Mouse (Mus musculus) intestine, embryonic 15.5 days (tissue): ENCODE measurements around the gene Pcca. TPM values are rescaled to one million over a fixed set of nuclear protein-coding genes. Genes with fewer than 3 reads are reported as not detected.

Source experiments
- ATAC-seq: fragments of 200-750 bp; cut with Nextera tagmentation; 2 replicates; pipeline ENCODE4 v1.8.0; 2017; ENCODE audit warnings: moderate TSS enrichment, moderate library complexity
- H3K27ac ChIP-seq: fragments of 300-500 bp; sonication (generic); 2 replicates; pipeline ENCODE4 v1.5.1; 2015; ENCODE audit warnings: mild to moderate bottlenecking, inconsistent platforms
- H3K27me3 ChIP-seq: fragments of 300-500 bp; sonication (generic); replicated peaks from 2 replicates; pipeline ENCODE4 v1.6.1; 2015; ENCODE audit warnings: inconsistent platforms
- H3K36me3 ChIP-seq: fragments of 300-500 bp; sonication (generic); 2 replicates; pipeline ENCODE4 v1.6.1; 2015; ENCODE audit warnings: inconsistent platforms
- H3K4me1 ChIP-seq: fragments of 300-500 bp; sonication (generic); replicated peaks from 2 replicates; pipeline ENCODE4 v1.6.1; 2015; ENCODE audit warnings: inconsistent platforms
- H3K4me2 ChIP-seq: fragments of 300-500 bp; sonication (generic); replicated peaks from 2 replicates; pipeline ENCODE4 v1.6.1; 2015; ENCODE audit warnings: mild to moderate bottlenecking, inconsistent platforms
- H3K4me3 ChIP-seq: fragments of 300-500 bp; sonication (generic); replicated peaks from 2 replicates; pipeline ENCODE4 v1.5.1; 2015; ENCODE audit warnings: inconsistent platforms
- H3K9ac ChIP-seq: fragments of 300-500 bp; sonication (generic); 2 replicates; pipeline ENCODE4 v1.6.1; 2015; ENCODE audit warnings: inconsistent platforms
- H3K9me3 ChIP-seq: fragments of 300-500 bp; sonication (generic); 2 replicates; pipeline ENCODE4 v1.6.1; 2016; ENCODE audit warnings: inconsistent platforms
- WGBS: fragments of 180-500 bp; shearing (Covaris S2); methylation state at CpG from one replicate; pipeline ENCODE4 v1.1.7; 2015; 5-methylcytosine and 5-hydroxymethylcytosine counted together
- polyA plus RNA-seq: library from polyadenylated mRNA; unstranded; fragments of >200 nt; fragmentation: Nextera tagmentation; extraction: Ambion mirVana; gene quantifications from 2 replicates; pipeline ENCODE4 v1.2.1, GENCODE M21; 2015

Pcca gene
- polyA plus RNA-seq, 1 experiment from 2014 or later, result 18.9 TPM

DNA sequence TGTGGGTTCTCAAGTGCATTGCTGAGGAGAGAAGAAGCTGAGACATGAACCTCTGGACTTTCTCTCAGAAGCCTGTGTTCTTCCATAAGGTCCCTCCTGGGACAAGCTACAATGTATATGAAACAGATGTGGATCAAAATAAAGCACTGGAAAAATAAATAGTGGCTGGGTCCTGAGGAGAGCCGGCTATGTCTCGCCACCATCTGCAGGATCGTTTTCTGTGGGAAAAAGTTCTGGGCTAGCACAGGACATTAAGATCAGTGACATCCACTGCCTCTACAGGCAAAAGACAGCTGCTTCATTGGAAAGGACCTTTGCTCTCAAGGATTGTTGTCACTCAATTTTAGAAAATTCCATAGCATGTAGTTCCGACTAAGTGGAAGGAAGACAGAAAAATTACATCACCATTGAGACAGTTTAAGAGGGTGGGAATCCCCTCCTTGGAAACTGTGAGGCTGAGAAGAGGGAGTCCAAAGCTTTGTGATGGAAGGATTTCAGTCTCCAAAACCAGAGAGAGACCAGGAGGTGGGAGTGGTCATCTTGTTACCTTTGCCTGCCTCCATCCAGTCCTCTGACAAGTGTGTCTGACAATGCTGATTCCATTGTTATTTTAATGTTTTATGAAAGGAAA, 196.9 kb downstream of the Pcca start:
- H3K9ac ChIP-seq, result no peak overlapping the region
- H3K36me3 ChIP-seq, result no peaks in the 10 kb centered on the region
- 57% methylated on average over 4 of the region's 4 CpGs for WGBS
- no peak overlapping the region for H3K27ac ChIP-seq
- no peaks in the 10 kb centered on the region for H3K4me1 ChIP-seq
- H3K4me2 ChIP-seq, result no peak overlapping the region
- ATAC-seq, result no peak
- H3K9me3 ChIP-seq, result no peaks in the 10 kb centered on the region
- no peak overlapping the region for H3K4me3 ChIP-seq
- H3K27me3 ChIP-seq, result no peaks in the 10 kb centered on the region

DNA sequence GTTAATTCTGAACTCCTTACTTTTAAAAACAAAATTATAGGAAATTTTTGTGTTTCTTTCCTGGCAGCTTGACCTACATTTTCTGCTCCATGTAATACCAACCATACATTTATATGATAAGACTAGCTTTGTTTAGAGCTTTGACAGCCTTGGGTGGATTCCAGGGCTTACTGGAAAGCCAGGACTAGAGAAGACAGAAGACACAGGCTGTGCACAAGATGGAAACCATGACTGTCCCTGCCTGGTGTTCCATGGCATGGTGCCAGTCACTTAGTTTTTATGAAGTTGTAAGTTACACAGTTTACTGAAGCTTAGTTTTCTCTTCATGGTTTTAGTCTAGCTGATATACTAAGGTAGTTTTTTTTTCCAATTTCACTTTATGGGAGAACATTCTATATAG, 202.7 kb downstream of the Pcca start:
- Histone ChIP-seq H3K9me3 (no peaks in the 10 kb centered on the region), H3K4me2 (no peak overlapping the region), H3K27ac (no peak overlapping the region), H3K27me3 (no peaks in the 10 kb centered on the region), H3K9ac (no peak overlapping the region), H3K36me3 (no peaks in the 10 kb centered on the region), H3K4me1 (no peaks in the 10 kb centered on the region), H3K4me3 (no peak overlapping the region)
- ATAC-seq, result no peak

DNA sequence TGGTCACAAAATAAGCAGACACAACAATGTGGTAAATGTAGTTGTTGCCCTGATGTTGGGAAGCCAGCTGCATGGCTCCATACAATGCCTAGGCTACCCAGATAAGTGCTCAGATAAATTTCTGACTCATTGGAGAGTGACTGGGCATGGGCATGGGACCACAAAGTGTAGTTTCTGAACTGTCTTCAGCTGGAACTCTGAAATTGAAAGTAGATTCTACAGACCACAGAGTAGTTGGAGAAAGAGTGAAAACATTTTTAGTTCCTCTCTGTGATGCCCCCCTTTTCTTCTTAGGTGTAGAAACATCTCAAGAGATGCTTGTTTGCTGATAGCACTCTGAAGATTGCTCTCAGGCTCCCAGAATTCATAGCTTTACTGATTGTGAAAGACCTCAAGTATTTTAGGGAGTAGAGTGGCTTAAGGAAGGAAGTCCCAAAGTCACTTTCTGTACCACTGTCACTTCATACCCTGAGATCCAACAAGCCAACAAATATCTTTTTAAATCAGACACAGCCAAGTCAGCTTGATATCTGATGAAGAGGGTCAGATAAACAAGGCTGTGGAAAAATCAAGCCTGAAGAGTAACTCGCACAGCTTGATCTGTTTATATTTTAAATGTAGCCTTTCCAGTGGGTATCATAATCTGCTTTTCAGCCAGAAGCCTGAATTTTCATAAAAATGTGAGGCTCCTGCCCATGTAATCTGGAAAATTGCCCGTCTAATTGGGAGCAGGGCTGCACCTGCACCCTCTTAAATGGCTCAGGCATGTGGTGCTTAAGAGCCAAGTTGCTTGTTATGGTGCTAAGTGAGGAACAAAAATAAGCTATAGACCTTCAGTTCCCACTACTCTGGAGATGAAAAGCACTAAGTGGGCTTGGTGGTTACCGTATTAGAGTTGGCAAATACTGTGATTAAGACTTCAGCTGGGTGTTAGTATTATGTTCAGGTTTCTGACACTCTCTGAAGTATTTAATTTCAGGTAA, 214.0 kb downstream of the Pcca start:
- Histone ChIP-seq H3K27ac (no peak overlapping the region), H3K4me3 (no peak overlapping the region)
- ATAC-seq, result no peak

DNA sequence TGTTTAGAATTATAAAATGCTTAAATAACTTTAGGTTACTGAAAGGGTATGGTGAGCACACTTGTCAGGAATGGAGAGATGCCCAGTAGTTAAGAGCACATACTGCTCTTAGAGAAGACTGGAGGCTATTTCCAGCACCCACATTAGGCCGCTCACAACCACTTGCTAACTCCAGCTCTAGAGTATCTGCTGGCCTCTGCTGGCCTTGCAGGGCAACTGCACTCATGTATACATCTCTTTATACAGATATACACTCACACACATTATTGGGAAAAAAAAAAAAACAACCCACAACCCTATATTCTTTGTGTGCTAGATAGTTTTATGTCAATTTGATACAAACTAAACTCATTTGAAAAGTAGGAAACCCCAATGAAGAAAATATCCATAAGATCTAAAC, 217.4 kb downstream of the Pcca start:
- H3K9me3 ChIP-seq, result no peaks in the 10 kb centered on the region
- H3K4me3 ChIP-seq, result no peak overlapping the region
- no peak overlapping the region for H3K27ac ChIP-seq
- no peaks in the 10 kb centered on the region for H3K27me3 ChIP-seq
- ATAC-seq, result no peak
- H3K4me1 ChIP-seq, result no peaks in the 10 kb centered on the region
- no peak overlapping the region for H3K9ac ChIP-seq
- 96% methylated on average over 1 of the region's 1 CpGs for WGBS
- no peaks in the 10 kb centered on the region for H3K36me3 ChIP-seq
- no peak overlapping the region for H3K4me2 ChIP-seq

More for the DNA sequence above, 214.0 kb downstream of the Pcca start:
- no peaks in the 10 kb centered on the region for H3K9me3 ChIP-seq
- H3K4me2 ChIP-seq, result no peak overlapping the region
- H3K4me1 ChIP-seq, result no peaks in the 10 kb centered on the region
- WGBS, result 76% methylated on average over 3 of the region's 3 CpGs
- no peak overlapping the region for H3K9ac ChIP-seq
- no peaks in the 10 kb centered on the region for H3K27me3 ChIP-seq
- H3K36me3 ChIP-seq, result no peaks in the 10 kb centered on the region

DNA sequence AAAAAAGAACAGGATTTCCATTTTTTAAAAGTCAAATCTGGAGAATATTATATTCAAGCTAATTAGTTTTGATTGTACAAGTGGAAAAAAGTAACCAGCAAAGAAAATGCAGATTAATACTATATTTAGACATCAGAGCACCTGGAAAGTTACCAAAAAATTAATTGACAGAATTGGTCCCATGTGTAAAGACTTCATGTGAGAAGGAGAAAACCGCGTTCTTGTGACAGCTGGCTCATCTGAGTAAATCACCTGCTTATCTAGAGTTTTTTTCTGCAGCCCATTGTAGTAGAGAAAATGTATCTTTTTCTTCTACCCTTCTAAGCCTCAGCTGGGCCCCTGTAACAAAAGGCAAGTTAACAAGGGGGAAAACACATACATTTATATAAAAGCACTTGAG, 219.2 kb downstream of the Pcca start:
- 82% methylated on average over 2 of the region's 2 CpGs for WGBS
- no peaks in the 10 kb centered on the region for H3K36me3 ChIP-seq
- H3K27ac ChIP-seq, result no peak overlapping the region
- H3K4me1 ChIP-seq, result no peaks in the 10 kb centered on the region
- H3K9ac ChIP-seq, result no peak overlapping the region
- no peaks in the 10 kb centered on the region for H3K27me3 ChIP-seq
- no peak for ATAC-seq
- H3K4me3 ChIP-seq, result no peak overlapping the region
- H3K4me2 ChIP-seq, result no peak overlapping the region
- no peaks in the 10 kb centered on the region for H3K9me3 ChIP-seq

DNA sequence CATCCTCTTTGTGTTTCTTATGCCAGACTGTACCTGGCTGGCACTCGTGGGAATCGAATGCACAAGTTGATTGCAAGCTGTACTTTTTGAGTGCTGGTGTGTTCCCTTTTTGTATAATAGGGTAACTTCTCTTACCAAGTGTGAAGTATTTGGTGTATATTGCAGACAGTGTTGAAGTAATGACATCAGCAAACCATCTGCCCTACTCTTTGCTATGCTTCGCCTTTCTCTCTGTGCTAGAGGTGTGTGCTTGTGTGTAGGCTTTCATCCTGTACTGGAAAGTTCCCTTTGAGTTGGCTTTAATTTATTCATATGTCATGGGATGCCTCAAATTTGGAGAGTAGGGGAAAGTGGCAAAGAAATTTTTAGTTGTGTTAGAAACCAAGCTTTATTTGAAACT, 220.2 kb downstream of the Pcca start:
- Histone ChIP-seq H3K9me3 (no peaks in the 10 kb centered on the region), H3K4me2 (no peak overlapping the region), H3K27me3 (no peaks in the 10 kb centered on the region), H3K4me1 (no peaks in the 10 kb centered on the region), H3K27ac (no peak overlapping the region), H3K4me3 (no peak overlapping the region), H3K9ac (no peak overlapping the region), H3K36me3 (no peaks in the 10 kb centered on the region)
- 93% methylated on average over 3 of the region's 3 CpGs for WGBS
- ATAC-seq, result no peak

DNA sequence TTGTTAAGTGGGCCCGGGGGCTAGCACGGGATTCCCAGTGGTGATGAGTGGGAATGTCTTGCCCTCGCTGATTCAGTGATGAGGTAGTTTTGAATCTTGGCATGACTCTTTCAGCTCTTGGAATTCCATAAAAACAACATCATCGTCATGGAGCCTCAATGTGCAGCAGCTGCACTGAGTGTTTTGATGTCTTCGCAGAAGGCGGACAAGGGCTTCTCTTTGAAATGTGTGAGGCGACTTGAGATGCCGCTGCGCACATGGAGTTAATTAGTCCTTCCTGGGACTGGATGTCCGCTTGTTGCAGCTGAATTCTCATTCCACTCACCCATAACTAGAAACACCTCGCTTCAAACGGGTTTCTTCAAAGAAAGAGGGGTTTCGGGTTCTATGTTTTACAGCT, 221.4 kb downstream of the Pcca start:
- Histone ChIP-seq H3K4me1 (no peaks in the 10 kb centered on the region), H3K9ac (no peak overlapping the region), H3K36me3 (no peaks in the 10 kb centered on the region), H3K4me2 (no peak overlapping the region), H3K4me3 (no peak overlapping the region), H3K27me3 (no peaks in the 10 kb centered on the region), H3K9me3 (no peaks in the 10 kb centered on the region), H3K27ac (no peak overlapping the region)
- WGBS, result 75% methylated on average over 13 of the region's 13 CpGs
- ATAC-seq, result no peak

DNA sequence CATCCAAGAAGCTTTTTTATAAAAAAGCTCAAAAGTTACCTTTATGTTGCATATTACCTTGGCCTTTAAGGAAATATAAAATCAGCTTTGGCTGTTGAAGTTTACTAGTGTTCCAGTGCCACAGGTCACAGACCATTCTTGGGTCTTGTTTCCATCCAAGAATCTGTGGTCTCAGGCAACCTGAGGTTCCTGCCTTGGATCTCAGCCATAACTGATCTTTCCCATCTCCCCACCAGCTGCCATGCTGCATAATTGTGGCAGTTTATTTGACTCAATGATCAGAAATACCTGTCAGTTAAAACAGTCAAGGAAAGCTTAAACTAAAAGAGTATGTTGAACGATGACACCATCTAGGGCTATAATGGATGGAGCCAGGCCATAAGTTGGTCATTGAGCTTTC, 222.5 kb downstream of the Pcca start:
- H3K27ac ChIP-seq, result no peak overlapping the region
- ATAC-seq, result no peak
- no peak overlapping the region for H3K4me3 ChIP-seq
- H3K4me2 ChIP-seq, result no peak overlapping the region
- H3K9me3 ChIP-seq, result no peaks in the 10 kb centered on the region
- H3K27me3 ChIP-seq, result no peaks in the 10 kb centered on the region
- no peak overlapping the region for H3K9ac ChIP-seq
- WGBS, result 98% methylated on average over 1 of the region's 1 CpGs
- H3K4me1 ChIP-seq, result no peaks in the 10 kb centered on the region
- H3K36me3 ChIP-seq, result no peaks in the 10 kb centered on the region

DNA sequence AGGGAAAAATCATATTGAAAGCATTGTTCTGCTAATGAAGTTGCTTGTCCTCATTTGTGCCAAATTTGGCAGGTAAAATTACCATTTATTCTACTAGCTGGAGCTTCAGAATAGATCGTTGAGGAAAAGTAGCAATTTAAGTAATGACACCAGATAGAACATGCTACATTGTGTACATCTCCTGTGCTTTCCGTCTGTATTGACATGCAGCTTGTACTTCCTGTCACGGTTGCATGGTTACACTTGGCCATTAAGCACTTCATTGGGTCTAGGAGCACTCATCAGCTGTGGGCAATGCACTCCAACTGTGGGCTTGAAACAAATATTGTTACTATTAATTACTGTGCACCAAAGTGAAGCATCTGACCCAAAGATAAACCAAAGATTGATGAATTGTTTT, 225.8 kb downstream of the Pcca start:
- WGBS, result 57% methylated on average over 3 of the region's 3 CpGs
- Histone ChIP-seq H3K9ac (no peak overlapping the region), H3K4me2 (no peak overlapping the region), H3K4me1 (no peaks in the 10 kb centered on the region), H3K36me3 (no peaks in the 10 kb centered on the region), H3K27ac (no peak overlapping the region), H3K4me3 (no peak overlapping the region), H3K9me3 (no peaks in the 10 kb centered on the region), H3K27me3 (no peaks in the 10 kb centered on the region)
- no peak for ATAC-seq

DNA sequence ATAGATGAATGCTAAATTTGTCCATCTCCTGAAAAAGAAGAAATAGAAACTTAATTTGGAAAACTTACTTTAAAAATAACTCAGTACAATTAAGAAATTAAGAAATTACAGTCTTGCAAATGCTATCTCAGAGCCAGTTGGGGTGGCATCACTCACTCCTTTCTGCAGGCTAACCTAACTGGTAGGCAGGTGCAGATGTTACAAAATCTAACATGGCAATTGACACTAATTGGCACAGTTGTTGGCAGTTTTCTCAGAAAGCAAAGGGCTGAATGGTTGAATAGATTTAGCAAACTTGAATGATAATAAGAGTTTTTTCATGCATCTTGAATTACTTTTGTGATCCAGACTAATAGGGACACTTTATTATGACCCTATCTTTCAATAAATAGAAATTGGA, 226.7 kb downstream of the Pcca start:
- no peaks in the 10 kb centered on the region for H3K4me1 ChIP-seq
- no peak overlapping the region for H3K4me3 ChIP-seq
- H3K9me3 ChIP-seq, result no peaks in the 10 kb centered on the region
- no peak overlapping the region for H3K9ac ChIP-seq
- no peak overlapping the region for H3K4me2 ChIP-seq
- H3K27me3 ChIP-seq, result no peaks in the 10 kb centered on the region
- ATAC-seq, result no peak
- H3K27ac ChIP-seq, result no peak overlapping the region
- no peaks in the 10 kb centered on the region for H3K36me3 ChIP-seq

DNA sequence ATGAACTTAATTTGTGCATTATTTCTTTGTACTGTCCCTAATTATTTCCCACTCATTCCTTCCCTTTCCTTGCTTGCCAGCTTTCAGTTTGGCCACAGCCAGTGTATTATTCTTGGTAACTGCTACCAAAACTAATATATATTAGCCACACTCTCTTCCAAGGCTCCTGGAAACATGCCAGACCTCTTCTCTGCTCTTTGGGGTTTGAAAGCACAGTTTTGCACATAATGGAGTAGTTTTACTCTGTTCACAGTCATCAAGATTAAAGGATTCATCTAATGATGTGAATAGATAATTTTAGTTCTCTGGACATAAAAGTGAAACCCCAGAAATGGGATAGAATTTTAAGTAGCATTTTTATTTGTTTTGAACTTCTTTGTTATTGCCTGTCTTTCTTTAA, 228.5 kb downstream of the Pcca start:
- Histone ChIP-seq H3K27me3 (no peaks in the 10 kb centered on the region), H3K4me3 (no peak overlapping the region), H3K27ac (no peak overlapping the region), H3K9ac (no peak overlapping the region), H3K9me3 (no peaks in the 10 kb centered on the region), H3K4me2 (no peak overlapping the region), H3K4me1 (no peaks in the 10 kb centered on the region), H3K36me3 (no peaks in the 10 kb centered on the region)
- ATAC-seq, result no peak

DNA sequence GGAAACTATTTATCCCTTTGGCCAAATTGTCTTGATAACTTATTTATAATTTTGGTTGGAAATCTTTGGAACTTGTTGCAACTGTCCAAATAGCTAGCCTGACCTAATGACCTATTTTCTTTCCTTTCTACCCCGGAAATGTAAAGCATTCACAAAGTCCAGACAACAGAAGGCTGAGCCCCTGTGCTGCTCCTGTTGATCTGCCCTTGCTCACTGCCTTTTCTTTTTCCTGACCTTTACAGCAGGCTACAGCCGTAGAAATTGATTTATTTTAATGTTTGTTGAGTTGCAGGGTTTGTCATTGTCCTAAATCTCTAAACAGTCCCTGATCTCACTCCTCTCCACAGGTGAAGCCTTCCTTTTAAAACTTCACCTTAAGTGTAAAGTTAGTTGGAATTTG, 231.8 kb downstream of the Pcca start:
- H3K27ac ChIP-seq, result no peak overlapping the region
- no peaks in the 10 kb centered on the region for H3K4me1 ChIP-seq
- no peaks in the 10 kb centered on the region for H3K9me3 ChIP-seq
- no peak for ATAC-seq
- no peaks in the 10 kb centered on the region for H3K27me3 ChIP-seq
- no peaks in the 10 kb centered on the region for H3K36me3 ChIP-seq
- no peak overlapping the region for H3K4me3 ChIP-seq
- 47% methylated on average over 2 of the region's 2 CpGs for WGBS
- no peak overlapping the region for H3K4me2 ChIP-seq
- H3K9ac ChIP-seq, result no peak overlapping the region

DNA sequence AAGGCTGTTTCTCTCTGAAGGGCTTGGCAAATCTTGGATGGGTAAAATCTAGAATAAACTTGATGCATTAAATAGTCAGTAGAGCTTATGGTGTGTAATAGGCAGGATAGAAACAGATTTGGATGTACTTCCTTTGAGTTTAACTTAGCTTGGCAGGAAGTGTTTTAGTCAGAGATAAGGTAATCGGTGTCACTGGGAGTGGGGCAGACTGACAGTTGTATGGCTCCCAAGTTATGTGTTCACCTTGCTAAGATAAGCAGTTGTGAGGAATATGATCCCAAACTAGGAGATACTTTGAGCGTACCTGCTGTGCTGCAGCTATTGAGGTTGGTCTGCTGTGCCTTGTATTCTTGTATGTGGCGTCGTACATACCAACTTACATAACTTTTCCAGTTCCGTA, 232.3 kb downstream of the Pcca start:
- H3K36me3 ChIP-seq, result no peaks in the 10 kb centered on the region
- no peak overlapping the region for H3K27ac ChIP-seq
- H3K9me3 ChIP-seq, result no peaks in the 10 kb centered on the region
- no peaks in the 10 kb centered on the region for H3K27me3 ChIP-seq
- no peaks in the 10 kb centered on the region for H3K4me1 ChIP-seq
- no peak for ATAC-seq
- H3K4me3 ChIP-seq, result no peak overlapping the region
- no peak overlapping the region for H3K4me2 ChIP-seq
- H3K9ac ChIP-seq, result no peak overlapping the region
- 88% methylated on average over 5 of the region's 5 CpGs for WGBS
